Mouse (Mus musculus): Measurements from ENCODE around the gene Treml2.
A peak's percentile ranks its signal among the peaks of the same experiment; 100 is the strongest.
"Not testable (repeated sequence)": the region's sequence is repeated elsewhere in the genome, so short reads cannot be mapped to it uniquely, and the experiment has no call there.

Treml2 gene

GRCm38 (mm10) chr17:48299756-48300155 lies 458 bp downstream of the Treml2 start:
- no peak for DNase-seq

- DNase-seq = no peak
Measured at GRCm38 (mm10) chr17:48300199-48300598, 901 bp downstream of the Treml2 start.

DNA sequence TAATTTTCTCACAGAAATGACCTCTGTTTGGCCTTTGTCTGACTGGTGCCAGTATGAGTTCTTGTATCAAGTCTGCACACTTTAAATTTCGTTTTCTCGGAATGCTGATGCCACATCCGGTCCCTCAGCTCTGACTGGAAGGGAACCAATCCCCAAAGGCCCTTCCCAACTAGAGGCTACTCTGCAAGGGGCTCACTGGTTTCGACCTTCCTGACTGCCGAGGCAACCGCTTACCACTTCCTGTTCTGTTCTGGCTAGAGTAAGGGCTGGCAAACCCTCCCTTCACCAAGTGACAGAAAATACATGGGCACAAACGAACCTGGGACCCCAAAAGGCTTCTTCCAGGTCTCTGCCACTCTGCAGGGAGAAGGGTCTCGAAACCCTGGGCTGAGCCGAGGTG lies 1.6 kb downstream of the Treml2 start:
- DNase-seq = no peak

DNA sequence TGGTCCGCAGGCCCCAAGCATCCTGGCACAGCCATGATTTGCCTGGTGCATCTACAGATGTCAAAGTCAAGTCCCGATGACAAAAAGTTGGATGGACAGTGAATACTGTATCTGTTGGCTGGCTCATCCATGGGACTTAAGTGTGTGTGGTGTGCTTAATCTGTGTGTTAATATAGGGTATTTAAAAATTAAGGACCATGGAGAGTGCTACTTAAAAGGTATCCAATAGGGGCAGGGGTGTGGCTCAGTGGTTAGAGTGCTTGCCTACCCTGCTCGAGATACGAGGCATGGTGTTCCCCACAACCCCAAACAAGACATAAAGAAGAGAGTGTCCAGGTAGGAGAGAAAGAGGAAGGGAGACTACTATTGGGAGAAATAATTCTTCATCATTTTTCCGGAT lies 2.5 kb downstream of the Treml2 start:
- DNase-seq = no peak

GRCm38 (mm10) chr17:48312124-48312523 lies 12.8 kb downstream of the Treml2 start:
- DNase-seq = no peak

DNA sequence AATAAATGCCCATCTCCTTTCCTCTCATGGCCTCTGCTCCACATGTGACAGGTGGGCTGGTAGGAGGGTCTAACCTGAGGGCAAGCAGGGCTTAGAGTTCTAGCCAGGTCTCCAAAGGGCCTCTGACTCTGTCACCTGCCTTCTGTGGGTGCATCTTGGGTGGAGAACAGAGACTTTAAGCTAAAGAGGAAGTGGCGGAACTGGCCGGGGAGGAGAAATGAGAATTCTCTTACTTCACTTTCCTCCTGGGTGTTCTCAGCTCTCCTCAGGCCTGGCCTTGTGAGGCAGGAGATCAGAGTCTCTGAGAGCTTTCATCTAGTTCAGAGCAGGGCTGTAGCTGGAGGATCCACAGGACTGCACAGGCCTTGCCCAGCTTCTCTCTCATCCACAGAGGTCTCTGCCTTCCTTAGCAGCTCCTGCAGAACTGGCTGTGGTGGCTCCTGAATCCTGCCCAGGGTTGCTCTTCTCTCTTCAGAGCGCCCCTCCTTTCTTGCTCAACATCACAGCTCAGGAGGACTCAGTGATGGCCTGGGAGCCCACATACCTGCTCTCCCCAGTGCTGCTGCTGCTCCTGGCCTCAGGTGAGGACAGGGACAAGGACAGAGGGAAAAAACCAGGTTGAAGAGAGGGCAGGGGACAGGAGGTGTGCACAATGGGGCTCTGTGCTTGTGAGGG lies 16.7 kb downstream of the Treml2 start, which contains the start of gene B430306N03Rik:
Gene B430306N03Rik (plus strand): TSS at position 237 of the 675 bp plus-strand sequence.
- not testable (repeated sequence) for DNase-seq

- no peak for DNase-seq
Measured at GRCm38 (mm10) chr17:48318686-48319085, 19.4 kb downstream of the Treml2 start.

DNA sequence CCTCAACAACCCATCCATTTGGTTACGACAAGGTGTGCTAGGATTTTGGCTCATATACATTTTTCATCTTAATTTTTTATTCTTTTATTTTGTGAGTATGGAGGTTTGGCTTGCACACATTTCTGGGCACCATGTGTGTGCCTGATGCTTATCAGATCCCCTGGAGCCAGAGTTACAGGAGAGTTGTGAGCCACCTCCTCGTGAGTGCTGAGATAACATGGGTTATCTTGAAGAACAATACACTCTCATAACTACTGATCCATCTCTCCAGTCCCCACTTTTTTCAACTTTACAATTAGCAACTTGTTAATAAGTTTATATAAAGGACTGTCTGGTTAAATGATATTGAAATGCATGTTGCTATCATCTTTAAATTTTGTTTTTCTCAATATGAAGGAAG lies 22.0 kb downstream of the Treml2 start:
- no peak for DNase-seq

DNA sequence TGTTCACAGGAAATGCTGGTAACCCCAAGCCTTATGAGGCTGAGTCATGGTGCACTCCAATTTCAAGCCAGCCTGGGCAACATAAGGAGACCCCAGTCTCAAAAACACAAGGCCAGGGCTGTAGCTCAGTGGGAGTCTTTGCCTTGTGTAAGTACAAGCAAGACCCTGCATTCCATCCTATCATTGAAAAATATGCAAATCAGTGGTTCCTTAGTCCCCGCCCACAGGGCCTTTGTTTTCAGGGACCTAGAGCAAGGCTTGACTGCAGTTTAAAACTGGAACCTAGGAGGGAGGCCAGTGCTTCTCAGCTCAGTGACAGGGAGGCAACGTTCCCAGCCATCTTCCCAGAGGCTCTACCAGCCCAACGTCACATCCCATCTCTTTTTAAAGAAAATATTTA lies 23.9 kb downstream of the Treml2 start:
- no peak for DNase-seq

DNA sequence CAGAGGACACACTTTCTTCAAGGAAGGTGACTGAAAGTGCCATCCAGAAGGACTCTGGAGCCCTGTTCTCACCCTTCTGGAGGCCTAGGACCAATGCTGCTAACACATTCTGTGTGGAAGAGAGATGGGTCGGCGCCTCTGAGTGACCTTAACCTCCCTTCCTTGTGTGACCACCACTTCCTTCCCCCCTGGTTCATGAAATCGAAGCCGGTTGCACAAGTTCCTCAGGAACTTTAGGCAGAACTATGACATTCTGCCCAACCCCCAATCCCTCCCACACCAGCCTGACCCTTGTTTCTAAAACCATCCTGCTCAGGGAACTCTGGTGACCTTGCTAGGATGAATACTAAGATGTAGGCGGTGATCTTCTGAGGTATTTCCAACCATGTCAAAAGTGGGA lies 25.0 kb downstream of the Treml2 start:
- no peak for DNase-seq

GRCm38 (mm10) chr17:48325093-48325492 lies 25.8 kb downstream of the Treml2 start:
- DNase-seq = no peak

GRCm38 (mm10) chr17:48325638-48326037 lies 26.3 kb downstream of the Treml2 start:
- no peak for DNase-seq

DNA sequence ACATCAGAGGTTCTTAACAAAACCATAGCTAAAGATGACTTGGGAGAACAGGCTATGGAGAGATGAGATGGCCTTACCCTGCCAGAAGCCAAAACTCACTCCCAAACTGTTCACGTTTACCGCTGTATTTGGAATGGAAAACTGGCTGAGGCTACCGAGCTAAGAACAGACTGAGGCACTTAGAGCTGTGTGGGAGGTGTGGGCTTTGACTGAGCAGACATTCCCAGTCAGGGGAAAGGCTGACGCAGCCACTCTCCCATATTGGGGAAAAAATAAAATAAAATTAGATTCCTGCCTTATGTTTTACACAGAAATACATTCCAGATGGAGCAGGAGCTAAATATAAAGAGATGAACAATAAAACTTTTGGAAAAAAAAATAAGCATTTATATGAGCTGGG lies 27.4 kb downstream of the Treml2 start:
- no peak for DNase-seq

- DNase-seq = no peak
Measured at GRCm38 (mm10) chr17:48332524-48332923, 33.2 kb downstream of the Treml2 start.

DNA sequence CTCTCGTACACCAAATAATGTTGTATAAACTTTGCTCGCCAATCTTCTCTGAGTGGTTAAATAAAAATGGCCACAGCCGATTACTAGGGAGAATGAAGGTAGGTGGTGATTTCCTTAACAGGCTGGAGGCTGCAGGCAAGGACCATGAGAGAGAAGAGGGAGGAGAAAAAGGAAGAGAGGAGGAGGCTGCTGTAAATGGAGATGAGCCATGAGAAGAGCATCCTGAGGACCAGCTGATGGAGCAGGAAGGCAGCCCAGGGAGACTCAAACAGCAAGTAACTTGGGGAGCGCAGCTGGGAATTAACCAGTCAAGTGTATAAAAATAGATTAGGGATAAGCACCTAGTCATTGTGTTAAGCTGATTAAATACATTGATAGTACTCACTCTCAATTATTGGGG lies 34.9 kb downstream of the Treml2 start:
- no peak for DNase-seq

DNA sequence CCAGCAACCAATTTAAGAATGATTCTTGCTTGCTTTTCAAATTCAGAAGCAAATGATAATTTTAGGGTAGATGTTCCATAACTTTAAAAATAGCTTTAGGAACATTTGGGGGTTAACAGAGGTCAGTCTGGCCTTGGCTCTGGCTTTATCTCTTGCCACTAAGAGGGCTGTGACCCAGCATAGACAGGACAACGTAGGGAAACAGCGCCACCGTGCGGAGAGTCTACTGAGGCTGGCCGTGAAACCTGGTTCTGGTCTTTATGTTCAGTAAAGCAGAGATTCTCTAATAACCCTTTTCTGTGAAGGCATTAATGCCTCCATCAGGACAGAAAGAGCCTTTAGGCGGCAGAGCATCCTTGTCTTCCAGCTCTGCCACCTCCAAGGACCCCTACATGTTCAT lies 37.6 kb downstream of the Treml2 start:
- DNase-seq = peak; percentile 78

GRCm38 (mm10) chr17:48340267-48340666 lies 41.0 kb downstream of the Treml2 start:
- no peak for DNase-seq

DNA sequence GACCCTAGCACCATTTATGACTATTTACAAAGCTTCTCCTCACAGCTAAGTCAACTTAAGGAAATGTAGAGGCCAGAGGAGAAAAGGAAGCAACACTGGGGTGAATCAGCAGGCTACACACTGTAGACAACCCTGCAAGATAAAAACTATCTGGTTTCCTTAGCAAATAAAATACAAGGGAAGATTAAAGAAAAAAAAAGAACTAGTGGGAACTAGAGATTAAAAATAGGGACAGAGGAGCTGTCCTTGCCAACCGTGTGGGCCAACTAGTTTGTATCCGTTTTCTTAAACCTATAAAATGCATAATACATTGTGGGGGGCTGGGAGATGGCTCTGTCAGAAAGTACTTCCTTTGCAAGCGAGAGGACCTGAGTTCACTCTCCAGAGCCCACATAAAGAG lies 42.6 kb downstream of the Treml2 start:
- no peak for DNase-seq

DNA sequence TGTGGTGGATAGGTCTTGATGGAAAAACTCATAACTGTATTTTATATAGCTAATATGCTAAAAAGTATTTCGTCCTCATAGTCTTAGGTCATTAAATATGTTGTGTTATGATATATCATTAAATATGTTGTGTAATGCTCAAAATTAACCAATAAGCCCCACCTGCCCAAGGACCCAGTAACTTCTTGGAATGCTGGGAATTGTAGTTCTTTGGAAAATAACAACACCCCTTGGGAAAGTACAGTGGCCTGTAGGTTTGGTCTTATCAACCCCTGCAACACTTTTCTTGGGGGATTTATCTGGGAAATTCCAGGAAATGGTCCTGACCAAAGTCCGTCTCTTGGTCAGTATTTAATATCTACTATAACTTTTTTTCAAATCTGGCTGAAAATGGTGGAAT lies 43.8 kb downstream of the Treml2 start:
- DNase-seq = no peak

- no peak for DNase-seq
Measured at GRCm38 (mm10) chr17:48345824-48346223, 46.5 kb downstream of the Treml2 start.

DNA sequence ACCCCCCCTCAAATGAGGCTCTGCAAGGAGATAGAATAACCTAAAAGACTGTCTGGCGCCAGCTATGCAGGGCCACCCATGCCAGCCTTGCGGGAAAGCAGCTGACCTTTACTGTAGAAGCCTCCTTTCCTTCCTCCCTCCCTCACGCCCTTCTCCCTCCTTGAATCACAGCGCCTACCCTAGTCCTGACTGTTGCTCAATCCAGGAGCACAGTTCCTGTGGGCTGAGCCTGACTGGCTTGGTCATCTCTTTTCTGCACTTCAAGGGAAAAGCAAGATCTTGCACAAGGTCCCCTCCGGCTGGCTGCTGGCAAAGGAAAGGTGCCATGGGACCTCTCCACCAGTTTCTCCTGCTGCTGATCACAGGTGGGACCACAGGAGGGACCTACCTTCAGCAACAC lies 46.9 kb downstream of the Treml2 start, which contains the start of gene Trem2:
Gene Trem2 (plus strand): TSS at position 171 of the 400 bp plus-strand sequence.
- no peak for DNase-seq

- DNase-seq = no peak
Measured at GRCm38 (mm10) chr17:48346834-48347233, 47.5 kb downstream of the Treml2 start.

DNA sequence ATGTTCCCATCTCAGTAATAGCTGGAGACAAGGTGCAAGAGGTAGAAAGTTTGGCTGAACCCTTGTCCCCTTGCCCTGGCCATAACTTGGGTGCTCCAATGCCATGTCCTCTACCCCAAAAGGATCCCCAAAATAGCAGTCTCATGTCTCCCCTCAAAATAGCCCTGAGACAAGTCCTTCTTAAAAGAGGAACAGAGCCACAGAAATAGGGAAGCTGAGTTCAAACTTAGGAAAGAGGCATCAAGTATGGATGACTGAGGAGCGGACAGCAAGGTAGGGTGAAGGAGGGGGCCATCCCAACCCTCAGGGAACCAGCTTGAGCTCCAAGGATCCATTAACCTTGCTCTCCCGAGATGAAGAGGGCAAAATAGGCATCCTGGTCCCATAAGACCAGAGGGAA lies 48.0 kb downstream of the Treml2 start:
- DNase-seq = no peak

DNA sequence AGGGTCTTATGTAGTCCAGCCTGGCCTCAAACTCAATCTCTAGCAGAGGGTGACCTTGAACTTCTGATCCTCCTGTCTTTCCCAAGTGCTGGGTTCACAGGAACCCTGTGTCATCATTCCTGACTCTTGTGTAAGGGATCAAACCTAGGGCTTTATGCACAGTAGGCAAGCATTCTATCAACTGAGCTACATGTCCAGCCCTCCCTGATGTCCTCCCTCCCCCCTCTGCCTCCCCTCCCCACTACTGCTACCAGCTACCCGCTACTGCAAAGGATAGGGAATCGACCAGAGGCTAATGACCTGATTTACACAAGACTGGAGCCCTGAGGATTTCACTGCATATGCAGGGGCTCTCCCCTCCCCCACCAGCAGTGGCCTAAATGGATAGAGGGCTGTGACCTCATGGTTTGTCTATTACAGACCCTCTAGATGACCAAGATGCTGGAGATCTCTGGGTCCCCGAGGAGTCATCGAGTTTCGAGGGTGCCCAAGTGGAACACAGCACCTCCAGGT lies 51.4 kb downstream of the Treml2 start:
- no peak for DNase-seq

DNA sequence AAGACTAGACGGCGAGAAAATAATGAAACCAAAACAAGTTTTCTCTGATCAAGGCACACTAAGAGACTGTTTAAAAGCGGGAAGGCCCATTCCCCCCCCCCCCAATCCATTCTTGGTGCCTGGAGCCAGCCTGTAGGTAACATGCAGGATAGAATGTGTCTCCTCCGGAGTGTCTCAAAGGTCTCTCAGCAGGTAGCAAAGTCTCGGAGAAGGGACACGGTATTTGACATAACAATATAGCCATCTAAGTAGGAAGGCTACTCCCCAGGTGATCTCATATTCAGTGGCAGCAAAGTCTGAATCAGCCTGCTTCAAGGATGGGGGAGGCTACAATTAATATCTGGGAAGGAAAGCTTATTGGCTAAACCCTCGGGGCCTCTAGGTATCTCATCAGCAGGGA lies 53.7 kb downstream of the Treml2 start:
- DNase-seq = not testable (repeated sequence)
